Mouse (Mus musculus): Measurements from ENCODE around the gene Nup188.

DNA sequence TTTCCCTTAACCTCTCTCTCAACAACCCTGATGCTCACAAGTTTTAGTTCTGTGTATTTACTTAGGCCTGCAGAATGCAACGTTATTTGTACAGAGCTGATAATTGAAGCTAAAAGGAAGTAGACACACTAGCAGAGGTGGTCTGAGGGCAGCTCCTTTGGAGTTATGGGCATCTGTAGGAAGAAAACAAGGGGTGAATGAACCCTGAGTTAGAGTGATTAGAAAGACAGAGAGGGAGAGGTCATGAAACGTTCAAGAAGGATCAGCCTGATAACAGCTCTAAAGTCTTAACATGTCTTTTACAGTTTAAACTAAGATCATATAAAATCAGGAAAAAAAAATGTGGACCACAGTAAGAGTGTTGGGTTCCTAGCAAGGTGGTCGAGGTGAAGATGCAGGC is 23.2 kb downstream of the Nup188 start:
- TF ChIP-seq CTCF (conservative IDR thresholded peaks at IDR 0.05; ENCODE audit: insufficient read depth, insufficient read length, low read depth, low read length) (no peak), POLR2A (IDR thresholded peaks at IDR 0.05; ENCODE audit: low read depth, low read length) (no peak)
